Mouse (Mus musculus) embryonic facial prominence, embryonic 15.5 days (tissue): Measurements from ENCODE around the gene Ncf1. TPM values are rescaled to one million over a fixed set of nuclear protein-coding genes. Genes with fewer than 3 reads are reported as not detected.

Source experiments
- ATAC-seq: fragments of 200-750 bp; cut with Nextera tagmentation; 2 replicates; pipeline ENCODE4 v1.8.0; 2017; ENCODE audit warnings: low read depth, moderate TSS enrichment; ENCODE audit not compliant: insufficient number of reproducible peaks, low FRiP score, low TSS enrichment
- H3K27ac ChIP-seq: fragments of 300-500 bp; sonication (generic); replicated peaks from 2 replicates; pipeline ENCODE4 v1.5.1; 2015; ENCODE audit warnings: mild to moderate bottlenecking, inconsistent platforms
- H3K27me3 ChIP-seq: fragments of 300-500 bp; sonication (generic); 2 replicates; pipeline ENCODE4 v1.6.1; 2015; ENCODE audit warnings: inconsistent platforms
- H3K36me3 ChIP-seq: fragments of 300-500 bp; sonication (generic); 2 replicates; pipeline ENCODE4 v1.6.1; 2015; ENCODE audit warnings: mild to moderate bottlenecking, inconsistent platforms
- H3K4me1 ChIP-seq: fragments of 300-500 bp; sonication (generic); 2 replicates; pipeline ENCODE4 v1.6.1; 2015; ENCODE audit warnings: inconsistent platforms
- H3K4me2 ChIP-seq: fragments of 300-500 bp; sonication (generic); replicated peaks from 2 replicates; pipeline ENCODE4 v1.6.1; 2015; ENCODE audit warnings: mild to moderate bottlenecking, inconsistent platforms
- H3K4me3 ChIP-seq: fragments of 300-500 bp; sonication (generic); replicated peaks from 2 replicates; pipeline ENCODE4 v1.5.1; 2015; ENCODE audit warnings: mild to moderate bottlenecking, inconsistent platforms
- H3K9ac ChIP-seq: fragments of 300-500 bp; sonication (generic); 2 replicates; pipeline ENCODE4 v1.6.1; 2015; ENCODE audit warnings: inconsistent platforms
- H3K9me3 ChIP-seq: fragments of 300-500 bp; sonication (generic); replicated peaks from 2 replicates; pipeline ENCODE4 v1.6.1; 2016; ENCODE audit warnings: inconsistent platforms
- WGBS: fragments of 180-500 bp; shearing (Covaris S2); methylation state at CpG from one replicate; pipeline ENCODE4 v1.1.7; 2015; 5-methylcytosine and 5-hydroxymethylcytosine counted together
- polyA plus RNA-seq: library from polyadenylated mRNA; unstranded; fragments of >200 nt; fragmentation: Nextera tagmentation; extraction: Ambion mirVana; gene quantifications from 2 replicates; pipeline ENCODE4 v1.2.1, GENCODE M21; 2015

Ncf1 gene
- polyA plus RNA-seq, 1 experiment from 2014 or later: 10.3 TPM

GRCm38 (mm10) chr5:134244890-134245289, 15.5 kb upstream of the Ncf1 start:
- WGBS: 92% methylated on average over 5 of the region's 5 CpGs
- no peaks in the 10 kb centered on the region for H3K27me3 ChIP-seq
- H3K9ac ChIP-seq: no peak overlapping the region
- H3K27ac ChIP-seq: no peak overlapping the region
- H3K4me1 ChIP-seq: no peaks in the 10 kb centered on the region
- ATAC-seq: no peak
- no peaks in the 10 kb centered on the region for H3K9me3 ChIP-seq
- no peak overlapping the region for H3K4me3 ChIP-seq
- peaks cover 100% of the 10 kb centered on the region for H3K36me3 ChIP-seq
- H3K4me2 ChIP-seq: no peak overlapping the region

GRCm38 (mm10) chr5:134243661-134244436, 14.4 kb upstream of the Ncf1 start:
- ATAC-seq: no peak
- Histone ChIP-seq H3K36me3 (peaks cover 100% of the 10 kb centered on the region), H3K9me3 (no peaks in the 10 kb centered on the region), H3K9ac (no peak overlapping the region), H3K27ac (no peak overlapping the region), H3K4me3 (no peak overlapping the region), H3K27me3 (no peaks in the 10 kb centered on the region), H3K4me2 (no peak overlapping the region), H3K4me1 (no peaks in the 10 kb centered on the region)
- 90% methylated on average over 26 of the region's 26 CpGs for WGBS

GRCm38 (mm10) chr5:134241831-134242230, 12.4 kb upstream of the Ncf1 start:
- H3K27me3 ChIP-seq: no peaks in the 10 kb centered on the region
- H3K4me1 ChIP-seq: peaks cover 7% of the 10 kb centered on the region; the same call in 1 of the 2 replicates
- H3K9me3 ChIP-seq: no peaks in the 10 kb centered on the region
- no peak for ATAC-seq
- H3K36me3 ChIP-seq: peaks cover 100% of the 10 kb centered on the region
- H3K4me2 ChIP-seq: no peak overlapping the region
- H3K9ac ChIP-seq: no peak overlapping the region
- WGBS: 75% methylated on average over 5 of the region's 5 CpGs
- H3K4me3 ChIP-seq: no peak overlapping the region
- H3K27ac ChIP-seq: no peak overlapping the region

GRCm38 (mm10) chr5:134237936-134238760, 8.7 kb upstream of the Ncf1 start:
- Histone ChIP-seq H3K9ac (no peak overlapping the region), H3K36me3 (peaks cover 79% of the 10 kb centered on the region)
- WGBS: 79% methylated on average over 28 of the region's 28 CpGs

GRCm38 (mm10) chr5:134237508-134237907, 8.1 kb upstream of the Ncf1 start:
- Histone ChIP-seq H3K27ac (no peak overlapping the region), H3K36me3 (peaks cover 72% of the 10 kb centered on the region), H3K9me3 (no peaks in the 10 kb centered on the region), H3K4me2 (no peak overlapping the region), H3K4me3 (no peak overlapping the region), H3K9ac (no peak overlapping the region), H3K27me3 (no peaks in the 10 kb centered on the region), H3K4me1 (peaks cover 44% of the 10 kb centered on the region)
- WGBS: 89% methylated on average over 11 of the region's 11 CpGs
- no peak for ATAC-seq

More at GRCm38 (mm10) chr5:134237936-134238760, 8.7 kb upstream of the Ncf1 start:
- Histone ChIP-seq H3K4me1 (peaks cover 38% of the 10 kb centered on the region), H3K4me3 (no peak overlapping the region), H3K9me3 (no peaks in the 10 kb centered on the region), H3K27ac (no peak overlapping the region), H3K4me2 (no peak overlapping the region), H3K27me3 (no peaks in the 10 kb centered on the region)
- no peak for ATAC-seq

- 81% methylated on average over 6 of the region's 6 CpGs for WGBS
- ATAC-seq: no peak
Measured at GRCm38 (mm10) chr5:134236796-134237195, 7.4 kb upstream of the Ncf1 start.

GRCm38 (mm10) chr5:134236241-134236640, 6.8 kb upstream of the Ncf1 start:
- H3K27ac ChIP-seq: peak overlapping the region; percentile 71; the same call in 1 of the 2 replicates
- no peak for ATAC-seq
- no peak overlapping the region for H3K9ac ChIP-seq
- peaks cover 60% of the 10 kb centered on the region for H3K36me3 ChIP-seq
- no peaks in the 10 kb centered on the region for H3K27me3 ChIP-seq
- no peak overlapping the region for H3K4me3 ChIP-seq
- H3K9me3 ChIP-seq: no peaks in the 10 kb centered on the region
- H3K4me1 ChIP-seq: peaks cover 49% of the 10 kb centered on the region
- 86% methylated on average over 3 of the region's 3 CpGs for WGBS
- H3K4me2 ChIP-seq: no peak overlapping the region

More at GRCm38 (mm10) chr5:134236796-134237195, 7.4 kb upstream of the Ncf1 start:
- H3K27ac ChIP-seq: 0 out of 2 replicates have a peak overlapping the region, but pooled peaks have one; percentile 71
- no peak overlapping the region for H3K4me3 ChIP-seq
- no peak overlapping the region for H3K4me2 ChIP-seq
- peaks cover 65% of the 10 kb centered on the region for H3K36me3 ChIP-seq
- no peak overlapping the region for H3K9ac ChIP-seq
- H3K27me3 ChIP-seq: no peaks in the 10 kb centered on the region
- H3K9me3 ChIP-seq: no peaks in the 10 kb centered on the region
- H3K4me1 ChIP-seq: peaks cover 49% of the 10 kb centered on the region

GRCm38 (mm10) chr5:134235111-134235510, 5.7 kb upstream of the Ncf1 start:
- WGBS: 13% methylated on average over 6 of the region's 6 CpGs
- Histone ChIP-seq H3K36me3 (peaks cover 48% of the 10 kb centered on the region), H3K4me1 (peaks cover 49% of the 10 kb centered on the region), H3K4me3 (no peak overlapping the region), H3K9ac (no peak overlapping the region), H3K27me3 (no peaks in the 10 kb centered on the region), H3K4me2 (no peak overlapping the region), H3K27ac (peak overlapping the region; percentile 71), H3K9me3 (no peaks in the 10 kb centered on the region)
- no peak; the same call in 1 of the 2 replicates for ATAC-seq

GRCm38 (mm10) chr5:134234205-134234604, 4.8 kb upstream of the Ncf1 start:
- H3K9ac ChIP-seq: no peak overlapping the region
- 44% methylated on average over 2 of the region's 2 CpGs for WGBS

GRCm38 (mm10) chr5:134233244-134233651, 3.8 kb upstream of the Ncf1 start:
- H3K36me3 ChIP-seq: peaks cover 30% of the 10 kb centered on the region
- no peak for ATAC-seq
- H3K4me3 ChIP-seq: no peak overlapping the region
- H3K27ac ChIP-seq: 0 out of 2 replicates have a peak overlapping the region, but pooled peaks have one; percentile 68
- 36% methylated on average over 7 of the region's 7 CpGs for WGBS
- H3K4me1 ChIP-seq: peaks cover 50% of the 10 kb centered on the region
- H3K27me3 ChIP-seq: no peaks in the 10 kb centered on the region
- H3K9ac ChIP-seq: no peak overlapping the region
- no peaks in the 10 kb centered on the region for H3K9me3 ChIP-seq
- no peak overlapping the region for H3K4me2 ChIP-seq

More at GRCm38 (mm10) chr5:134234205-134234604, 4.8 kb upstream of the Ncf1 start:
- ATAC-seq: no peak
- Histone ChIP-seq H3K36me3 (peaks cover 39% of the 10 kb centered on the region), H3K9me3 (no peaks in the 10 kb centered on the region), H3K4me2 (no peak overlapping the region), H3K4me1 (peaks cover 49% of the 10 kb centered on the region), H3K4me3 (no peak overlapping the region), H3K27me3 (no peaks in the 10 kb centered on the region), H3K27ac (peak overlapping the region; percentile 68; the same call in 1 of the 2 replicates)

GRCm38 (mm10) chr5:134232568-134232967, 3.1 kb upstream of the Ncf1 start:
- ATAC-seq: no peak
- no peak overlapping the region for H3K4me3 ChIP-seq
- no peaks in the 10 kb centered on the region for H3K9me3 ChIP-seq
- H3K27ac ChIP-seq: no peak overlapping the region
- H3K4me2 ChIP-seq: no peak overlapping the region
- H3K27me3 ChIP-seq: no peaks in the 10 kb centered on the region
- H3K9ac ChIP-seq: no peak overlapping the region
- 28% methylated on average over 7 of the region's 7 CpGs for WGBS
- peaks cover 54% of the 10 kb centered on the region for H3K4me1 ChIP-seq
- peaks cover 23% of the 10 kb centered on the region for H3K36me3 ChIP-seq
